Mouse (Mus musculus): ENCODE data around the gene Ccdc117.
"Not testable (repeated sequence)": the region's sequence is repeated elsewhere in the genome, so short reads cannot be mapped to it uniquely, and the experiment has no call there.

The Ccdc117 gene

GRCm38 (mm10) chr11:5510099-5510391 is 31.9 kb downstream of the Ccdc117 start:
- DNase-seq (ENCODE audit: low read depth, low spot score): no peak

DNA sequence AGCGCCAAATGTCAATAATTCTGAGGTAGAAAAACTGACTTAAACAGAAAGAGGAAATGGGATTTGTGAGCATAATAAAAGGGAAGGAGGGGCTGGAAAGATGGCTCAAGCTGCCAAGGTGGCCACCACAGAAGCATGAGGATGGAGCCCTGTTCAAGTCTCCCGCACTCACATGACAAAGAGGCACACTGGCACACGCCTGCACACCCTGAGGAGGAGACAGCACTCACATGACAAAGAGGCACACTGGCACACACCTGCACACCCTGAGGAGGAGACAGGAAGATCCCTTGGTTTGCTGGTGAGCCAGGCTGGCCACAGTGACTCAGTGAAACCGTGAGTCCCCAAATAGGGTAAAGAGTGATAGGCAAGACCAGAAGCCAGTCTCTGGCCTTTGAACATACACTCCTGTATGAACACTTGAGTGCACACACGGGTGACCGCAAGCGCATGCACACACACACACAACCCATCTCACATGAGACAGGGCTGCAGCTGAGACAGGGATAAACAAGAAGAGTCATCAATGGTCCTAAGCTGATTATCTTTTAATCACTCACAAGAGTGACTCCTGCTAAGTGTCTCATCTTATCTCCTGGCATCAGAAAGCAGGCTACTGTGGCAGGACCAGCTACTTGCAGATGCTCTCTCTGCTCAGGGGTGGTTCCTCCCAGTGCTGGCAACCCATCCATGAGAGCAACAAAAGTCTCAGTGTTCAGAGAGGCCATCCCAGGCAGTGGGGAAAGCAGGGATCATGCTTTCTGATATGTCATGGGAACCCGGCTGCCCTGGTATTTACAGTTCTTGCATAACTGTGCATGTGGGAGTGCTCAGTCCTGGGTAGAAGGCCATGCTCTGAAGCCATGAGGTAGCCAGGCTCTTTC is 32.5 kb downstream of the Ccdc117 start:
- DNase-seq (ENCODE audit: low read depth, low spot score): no peak

DNA sequence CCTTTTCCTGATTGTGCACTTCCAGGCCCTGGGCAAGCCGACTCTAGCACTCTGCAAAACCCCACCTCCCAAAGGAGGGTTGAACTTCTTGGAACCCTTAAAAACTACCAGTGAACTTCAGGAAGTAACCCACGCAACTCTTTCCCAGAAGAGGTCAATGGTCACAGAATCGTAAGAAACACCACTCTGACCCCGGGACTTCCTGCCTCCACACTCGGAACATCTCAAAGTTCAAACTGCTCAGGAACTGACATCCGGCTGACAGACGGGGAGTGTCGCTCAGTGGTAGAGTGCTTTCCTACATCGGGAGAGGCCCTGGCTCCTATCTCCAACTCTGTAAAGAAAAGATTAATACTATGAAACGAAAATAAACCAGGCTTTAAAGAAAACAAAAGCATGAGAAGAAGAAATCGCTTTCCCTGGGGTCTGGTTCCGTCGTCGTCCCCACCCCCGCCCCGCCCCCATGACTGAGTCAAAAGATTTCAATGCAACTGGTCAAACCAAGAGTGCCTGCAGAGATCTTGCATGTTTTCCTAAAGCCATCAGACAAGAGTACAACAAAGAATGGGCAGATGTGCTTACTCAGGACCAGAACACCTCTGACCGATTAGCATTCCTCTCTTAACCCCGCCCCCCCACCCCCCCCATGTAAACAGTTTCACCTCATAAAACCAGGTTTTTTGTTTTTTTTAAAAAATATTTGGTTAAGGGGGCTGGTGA is 36.0 kb downstream of the Ccdc117 start:
- no peak for DNase-seq (ENCODE audit: low read depth, low spot score)

DNA sequence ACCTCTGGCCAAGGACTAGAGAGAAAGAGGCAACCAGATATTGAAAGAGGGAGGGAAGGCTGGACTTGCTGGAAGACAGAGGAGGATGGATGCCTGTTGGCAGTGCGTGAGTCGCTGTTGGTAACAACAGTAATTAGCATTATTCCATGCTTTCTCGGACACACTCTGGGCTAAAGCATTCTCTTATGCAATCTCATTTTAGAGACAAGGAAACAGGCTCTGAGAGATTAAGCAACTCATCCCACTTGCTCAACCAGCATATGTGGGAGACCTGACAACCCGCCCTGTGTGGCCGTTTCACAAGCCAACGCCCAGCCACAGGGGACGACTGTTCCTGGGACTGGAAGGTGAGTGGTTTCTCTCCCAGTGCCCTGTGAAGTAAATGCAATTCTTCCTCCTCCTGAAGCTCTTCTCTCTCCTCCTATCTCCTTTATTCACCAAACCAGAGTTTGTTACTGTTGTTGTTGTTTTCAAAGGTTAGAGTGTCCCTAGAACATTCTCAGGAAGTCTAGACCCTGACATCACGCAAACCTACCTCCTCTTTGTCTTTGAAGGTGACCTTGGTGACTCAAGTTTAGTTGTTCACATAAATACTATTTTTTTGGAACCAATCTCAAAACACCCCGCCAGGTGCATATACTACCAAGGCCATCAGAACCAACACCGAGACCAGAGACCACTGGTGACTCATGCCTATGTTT is 39.5 kb downstream of the Ccdc117 start:
- no peak for DNase-seq (ENCODE audit: low read depth, low spot score)

DNA sequence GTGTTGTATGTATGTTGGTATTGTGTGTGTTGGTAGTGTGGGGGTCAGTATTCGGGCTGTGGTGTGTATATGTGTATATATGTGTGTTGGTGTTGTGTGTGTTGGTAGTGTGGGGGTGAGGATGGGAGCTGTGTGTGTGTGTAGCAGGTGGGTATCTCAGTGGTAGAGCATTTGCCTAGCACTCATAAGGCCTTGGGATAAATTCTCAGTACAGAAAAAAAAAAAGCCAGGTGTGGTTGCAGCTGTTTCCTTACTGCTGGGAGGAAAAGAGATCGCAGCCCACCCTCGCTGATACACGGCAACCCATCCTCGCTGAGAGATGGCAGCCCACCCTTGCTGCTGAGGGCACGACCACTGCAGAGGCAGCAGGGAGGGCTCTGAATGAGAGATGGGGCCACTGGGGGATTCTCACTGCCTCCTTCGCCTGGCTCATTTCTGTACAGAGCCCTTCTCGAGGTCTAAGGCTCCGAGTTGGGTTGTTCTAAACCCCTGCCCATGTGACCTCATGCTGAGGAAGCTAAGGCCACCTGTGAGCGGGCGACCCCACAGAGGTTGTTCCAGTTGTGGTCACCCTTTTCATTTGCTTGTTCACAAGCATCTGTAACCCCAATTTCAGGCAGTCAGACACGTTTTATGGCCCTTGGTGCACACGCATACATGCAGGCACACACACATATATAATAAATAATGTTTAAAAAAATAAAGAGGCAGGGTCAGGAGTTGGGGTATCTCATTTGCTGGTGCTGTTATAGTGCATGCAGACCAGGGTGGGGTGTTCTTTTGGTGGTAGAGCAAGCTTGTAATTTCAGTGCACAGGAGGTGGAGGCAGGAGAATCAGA is 40.9 kb downstream of the Ccdc117 start:
- DNase-seq (ENCODE audit: low read depth, low spot score): no peak

- no peak for DNase-seq (ENCODE audit: low read depth, low spot score)
Observed at GRCm38 (mm10) chr11:5499961-5500644, 41.9 kb downstream of the Ccdc117 start.

- no peak for DNase-seq (ENCODE audit: low read depth, low spot score)
Observed at GRCm38 (mm10) chr11:5498931-5499661, 42.9 kb downstream of the Ccdc117 start.

DNA sequence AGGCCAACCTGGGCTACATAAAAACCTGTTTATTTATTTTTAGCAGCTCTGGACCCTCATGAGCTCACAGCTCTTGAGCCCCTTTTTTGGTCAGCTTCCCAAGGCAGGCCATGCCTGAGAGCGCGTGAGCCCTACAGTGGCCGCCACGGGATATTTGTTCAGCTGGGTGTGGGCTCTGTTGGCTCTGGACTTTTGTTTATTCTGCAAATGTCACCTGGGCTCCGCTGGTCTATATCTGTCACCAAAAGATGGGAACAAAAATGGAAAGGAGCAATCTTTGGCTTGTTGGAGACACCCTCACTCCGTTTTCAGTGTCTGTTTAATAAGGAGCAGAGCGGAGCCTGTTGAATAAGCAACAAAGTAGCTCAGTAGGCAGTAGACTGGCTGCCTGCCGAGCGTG is 43.6 kb downstream of the Ccdc117 start:
- no peak for DNase-seq (ENCODE audit: low read depth, low spot score)

DNA sequence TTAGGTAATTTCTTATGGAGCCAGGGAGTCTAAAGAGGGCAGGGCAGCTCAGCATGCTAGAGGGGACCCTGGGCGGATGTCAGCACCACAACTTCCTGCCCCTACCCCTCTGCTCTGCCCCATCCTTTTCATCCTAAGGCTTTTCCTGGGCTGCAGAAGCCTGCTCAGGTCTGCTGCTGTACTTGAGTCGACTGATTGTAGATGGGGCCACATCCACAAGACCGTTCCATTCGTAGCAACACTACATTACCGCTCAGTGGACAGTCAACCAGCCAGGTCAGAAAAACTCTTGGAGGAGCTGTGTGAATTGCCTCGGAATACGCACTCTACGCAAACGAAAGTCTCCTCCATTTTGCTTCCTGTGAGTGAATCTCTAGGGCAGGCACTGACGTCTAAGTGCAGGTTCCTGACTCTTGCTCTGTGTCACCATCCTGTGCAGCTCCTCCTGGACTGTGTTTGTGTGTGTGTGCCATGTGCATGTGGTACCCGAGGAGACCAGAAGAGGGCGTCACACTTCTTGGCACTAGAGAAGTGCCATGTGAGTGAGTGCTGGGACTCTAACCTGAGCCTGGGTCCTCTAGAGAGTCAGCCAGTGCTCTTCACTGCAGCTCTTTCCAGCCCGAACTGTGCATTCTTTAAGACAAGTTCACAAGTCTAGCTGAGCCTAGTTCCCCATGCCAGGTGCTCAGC is 45.3 kb downstream of the Ccdc117 start:
- no peak for DNase-seq (ENCODE audit: low read depth, low spot score)

- no peak for DNase-seq (ENCODE audit: low read depth, low spot score)
Observed at GRCm38 (mm10) chr11:5495906-5496305, 46.1 kb downstream of the Ccdc117 start.

GRCm38 (mm10) chr11:5495286-5495832 is 46.6 kb downstream of the Ccdc117 start:
- DNase-seq (ENCODE audit: low read depth, low spot score): no peak

- DNase-seq (ENCODE audit: low read depth, low spot score): peak; percentile 65
Observed at GRCm38 (mm10) chr11:5493869-5494268, 48.1 kb downstream of the Ccdc117 start.

DNA sequence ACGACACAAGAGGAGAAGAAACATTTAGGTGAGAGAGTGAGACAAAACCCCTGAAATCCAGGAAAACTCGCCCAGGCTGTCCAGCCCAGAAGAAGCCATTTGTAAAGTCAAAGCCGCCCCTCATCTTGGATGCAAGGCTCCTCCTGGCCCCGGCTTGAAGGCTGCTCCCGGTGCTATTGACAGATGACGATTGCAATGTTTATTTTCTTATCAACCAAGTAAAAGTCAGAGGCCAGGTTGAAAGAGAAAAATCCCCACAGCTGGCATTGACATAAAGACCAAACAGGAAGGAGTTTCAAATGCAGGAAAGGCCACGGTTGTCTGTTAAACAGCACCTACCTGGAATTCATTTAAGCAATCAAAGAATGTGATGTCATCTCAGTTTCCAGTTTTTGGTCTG is 50.1 kb downstream of the Ccdc117 start:
- DNase-seq (ENCODE audit: low read depth, low spot score): no peak

DNA sequence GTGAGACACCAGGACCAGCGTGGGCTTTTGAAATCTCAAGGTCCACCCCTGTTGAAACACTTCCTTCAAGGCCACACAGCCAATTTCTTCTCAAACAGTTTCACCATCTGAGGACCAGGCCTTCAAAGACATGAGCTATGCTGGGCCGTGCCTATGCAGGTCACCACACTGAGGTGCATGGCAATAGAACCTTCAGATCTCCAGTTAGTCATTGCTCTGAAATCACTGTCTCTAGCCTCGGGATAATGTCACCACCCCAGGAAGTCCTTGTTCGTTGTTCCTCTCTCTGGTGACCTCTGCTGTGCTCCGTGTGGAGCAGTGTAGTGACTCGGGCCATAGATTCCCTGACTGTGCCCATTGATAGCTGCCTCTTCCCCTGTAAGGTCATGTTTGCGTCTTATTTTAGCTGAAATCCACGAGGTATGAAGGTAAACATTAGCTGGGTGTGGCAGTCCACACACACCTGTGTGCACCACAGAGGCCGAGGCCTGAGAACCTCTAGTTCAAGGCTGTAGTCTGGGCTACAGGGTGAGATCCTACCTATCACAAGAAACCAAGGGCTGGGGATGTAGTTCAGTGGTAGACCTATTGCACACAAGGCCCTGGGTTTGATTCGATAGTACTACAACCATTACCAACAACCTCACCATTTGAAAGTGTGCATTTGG is 50.9 kb downstream of the Ccdc117 start:
- no peak for DNase-seq (ENCODE audit: low read depth, low spot score)

GRCm38 (mm10) chr11:5489433-5489832 is 52.6 kb downstream of the Ccdc117 start:
- DNase-seq (ENCODE audit: low read depth, low spot score): not testable (repeated sequence)

GRCm38 (mm10) chr11:5485193-5486011 is 56.6 kb downstream of the Ccdc117 start:
- DNase-seq (ENCODE audit: low read depth, low spot score): peak; percentile 88

GRCm38 (mm10) chr11:5482581-5482980 is 59.4 kb downstream of the Ccdc117 start:
- DNase-seq (ENCODE audit: low read depth, low spot score): no peak

Data from forelimb bud, embryonic 11.5 days (tissue).